Mouse (Mus musculus): ENCODE data around the gene Psmb2. TPM values are rescaled to one million over a fixed set of nuclear protein-coding genes. Genes with fewer than 3 reads are reported as not detected.

Psmb2 gene
- total RNA-seq, 4 experiments from 2014 or later = 97.0 to 117 (median 111) TPM

- no peak for DNase-seq (ENCODE audit: low spot score in 2 of 2)
These were observed 54.7 kb downstream of the Psmb2 start for GRCm38 (mm10) chr4:126732111-126732510.

- no peak for DNase-seq (ENCODE audit: low spot score in 2 of 2)
These were observed 55.3 kb downstream of the Psmb2 start for GRCm38 (mm10) chr4:126732531-126733380.

- no peak for DNase-seq (ENCODE audit: low spot score in 2 of 2)
These were observed 56.7 kb downstream of the Psmb2 start for GRCm38 (mm10) chr4:126734001-126734603.

GRCm38 (mm10) chr4:126734700-126735381 is 57.4 kb downstream of the Psmb2 start:
- DNase-seq (ENCODE audit: low spot score in 2 of 2) = no peak

GRCm38 (mm10) chr4:126735382-126736000 is 58.1 kb downstream of the Psmb2 start:
- no peak for DNase-seq (ENCODE audit: low spot score in 2 of 2)

GRCm38 (mm10) chr4:126736001-126736414 is 58.6 kb downstream of the Psmb2 start, which contains the start of gene Tfap2e:
Gene Tfap2e (minus strand): TSS chr4:126736240.
- DNase-seq (ENCODE audit: low spot score in 2 of 2) = no peak

GRCm38 (mm10) chr4:126739966-126740676 is 62.7 kb downstream of the Psmb2 start:
- DNase-seq (ENCODE audit: low spot score in 2 of 2) = no peak

- DNase-seq (ENCODE audit: low spot score in 2 of 2) = peak; percentile 72 to 90
These were observed 64.0 kb downstream of the Psmb2 start for GRCm38 (mm10) chr4:126741448-126741847.

- DNase-seq (ENCODE audit: low spot score in 2 of 2) = no peak
These were observed 65.5 kb downstream of the Psmb2 start for GRCm38 (mm10) chr4:126742976-126743375.

GRCm38 (mm10) chr4:126743713-126744112 is 66.3 kb downstream of the Psmb2 start:
- DNase-seq (ENCODE audit: low spot score in 2 of 2) = no peak

GRCm38 (mm10) chr4:126744831-126745230 is 67.4 kb downstream of the Psmb2 start:
- no peak for DNase-seq (ENCODE audit: low spot score in 2 of 2)

- peak; percentile 69 to 70 for DNase-seq (ENCODE audit: low spot score in 2 of 2)
These were observed 68.2 kb downstream of the Psmb2 start for GRCm38 (mm10) chr4:126745506-126746193.

GRCm38 (mm10) chr4:126746194-126746840 is 68.9 kb downstream of the Psmb2 start:
- no peak for DNase-seq (ENCODE audit: low spot score in 2 of 2)

- DNase-seq (ENCODE audit: low spot score in 2 of 2) = no peak
These were observed 71.0 kb downstream of the Psmb2 start for GRCm38 (mm10) chr4:126748381-126748780.

- peak; percentile 42 to 59 for DNase-seq (ENCODE audit: low spot score in 2 of 2)
These were observed 72.1 kb downstream of the Psmb2 start for GRCm38 (mm10) chr4:126749553-126749952.

GRCm38 (mm10) chr4:126750046-126750683 is 72.7 kb downstream of the Psmb2 start:
- peak; percentile 77 to 82 for DNase-seq (ENCODE audit: low spot score in 2 of 2)

GRCm38 (mm10) chr4:126750863-126751555 is 73.6 kb downstream of the Psmb2 start:
- no peak for DNase-seq (ENCODE audit: low spot score in 2 of 2)

- DNase-seq (ENCODE audit: low spot score in 2 of 2) = peak; percentile 54 to 58
These were observed 74.2 kb downstream of the Psmb2 start for GRCm38 (mm10) chr4:126751556-126752023.
